Mouse (Mus musculus) forebrain, embryonic 12.5 days (tissue): ENCODE measurements around the gene Sp140. TPM values are rescaled to one million over a fixed set of nuclear protein-coding genes. Genes with fewer than 3 reads are reported as not detected.
"Not testable (repeated sequence)": the region's sequence is repeated elsewhere in the genome, so short reads cannot be mapped to it uniquely, and the experiment has no call there.

ENCODE experiments used
- ATAC-seq: fragments of 200-750 bp; cut with Nextera tagmentation; 2 replicates; pipeline ENCODE4 v1.8.0; 2017; ENCODE audit warnings: moderate TSS enrichment; ENCODE audit not compliant: low FRiP score
- H3K27ac ChIP-seq: fragments of 300-500 bp; sonication (generic); 2 replicates; pipeline ENCODE4 v1.5.1; 2016; ENCODE audit warnings: mild to moderate bottlenecking
- H3K27me3 ChIP-seq: fragments of 300-500 bp; sonication (generic); 2 replicates; pipeline ENCODE4 v1.6.1; 2016; ENCODE audit warnings: mild to moderate bottlenecking
- H3K36me3 ChIP-seq: fragments of 300-500 bp; sonication (generic); replicated peaks from 2 replicates; pipeline ENCODE4 v1.6.1; 2016; ENCODE audit warnings: mild to moderate bottlenecking
- H3K4me1 ChIP-seq: fragments of 300-500 bp; sonication (generic); 2 replicates; pipeline ENCODE4 v1.6.1; 2016
- H3K4me2 ChIP-seq: fragments of 300-500 bp; sonication (generic); 2 replicates; pipeline ENCODE4 v1.6.1; 2016; ENCODE audit warnings: mild to moderate bottlenecking, moderate library complexity
- H3K4me3 ChIP-seq: fragments of 300-500 bp; sonication (generic); replicated peaks from 2 replicates; pipeline ENCODE4 v1.5.1; 2016; ENCODE audit warnings: mild to moderate bottlenecking
- H3K9ac ChIP-seq: fragments of 300-500 bp; sonication (generic); 2 replicates; pipeline ENCODE4 v1.6.1; 2016; ENCODE audit warnings: mild to moderate bottlenecking
- H3K9me3 ChIP-seq: fragments of 300-500 bp; sonication (generic); 2 replicates; pipeline ENCODE4 v1.6.1; 2016
- WGBS: fragments of 180-500 bp; shearing (Covaris S2); methylation state at CpG from one replicate; pipeline ENCODE4 v1.1.7; 2016; 5-methylcytosine and 5-hydroxymethylcytosine counted together
- polyA plus RNA-seq: library from polyadenylated mRNA; unstranded; fragments of >200 nt; fragmentation: Nextera tagmentation; extraction: Ambion mirVana; gene quantifications from 2 replicates; pipeline ENCODE4 v1.2.1, GENCODE M21; 2016

The Sp140 gene
- polyA plus RNA-seq = 0.31 and 0.38 TPM in 2 replicates

DNA sequence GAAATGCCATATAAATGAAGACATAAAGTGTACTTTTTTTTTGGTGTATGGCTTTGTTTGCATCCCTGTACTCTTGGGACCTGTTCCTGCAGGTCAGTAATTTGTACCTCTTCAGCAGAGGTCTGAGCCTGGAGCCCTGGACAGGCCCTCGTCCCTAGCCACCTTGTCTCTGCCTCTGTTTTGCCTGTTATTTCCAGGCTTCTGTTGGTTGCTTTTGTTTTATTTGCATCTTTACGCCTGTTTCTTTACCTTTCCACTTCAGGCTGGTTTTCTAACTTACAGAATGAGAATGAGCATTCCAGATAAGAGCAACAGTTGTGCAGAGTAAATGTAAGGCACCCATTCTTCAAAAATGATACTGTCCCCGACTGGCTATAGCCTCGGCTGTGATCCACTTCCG is at the start of gene Sp140:
Gene Sp140 (plus strand): TSS at position 301 of the 400 bp plus-strand sequence.
- not testable (repeated sequence) for ATAC-seq

DNA sequence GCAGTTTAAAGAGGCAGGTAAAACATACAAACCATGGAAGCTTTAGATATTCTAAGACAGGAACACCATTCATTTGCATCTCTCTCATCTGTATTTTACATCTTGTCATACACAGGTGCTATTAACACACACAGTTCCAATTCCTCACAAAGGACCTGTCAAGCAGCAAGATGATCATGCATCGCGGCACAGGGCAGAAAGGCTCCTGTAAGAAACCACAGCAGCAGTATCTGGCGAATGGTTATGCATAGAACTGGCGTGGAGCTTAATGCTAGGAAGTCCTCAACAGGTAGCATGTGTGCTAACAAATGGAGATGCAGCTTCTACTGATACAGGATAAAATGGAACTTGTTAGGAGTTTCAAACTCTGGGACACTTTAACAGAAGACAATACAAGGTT is 44.9 kb upstream of the Sp140 start:
- H3K4me2 ChIP-seq, H3K27me3 ChIP-seq, H3K4me1 ChIP-seq, ATAC-seq, H3K27ac ChIP-seq, H3K9me3 ChIP-seq, H3K4me3 ChIP-seq, H3K36me3 ChIP-seq, H3K9ac ChIP-seq: not testable (repeated sequence)
- WGBS = 88% methylated on average over 4 of the region's 4 CpGs

More for the DNA sequence above, at the start of gene Sp140:
- not testable (repeated sequence) for H3K36me3 ChIP-seq, H3K4me1 ChIP-seq, H3K27ac ChIP-seq, H3K4me3 ChIP-seq, H3K9ac ChIP-seq, H3K9me3 ChIP-seq, H3K27me3 ChIP-seq, H3K4me2 ChIP-seq
- WGBS = 57% methylated on average over 1 of the region's 5 CpGs

DNA sequence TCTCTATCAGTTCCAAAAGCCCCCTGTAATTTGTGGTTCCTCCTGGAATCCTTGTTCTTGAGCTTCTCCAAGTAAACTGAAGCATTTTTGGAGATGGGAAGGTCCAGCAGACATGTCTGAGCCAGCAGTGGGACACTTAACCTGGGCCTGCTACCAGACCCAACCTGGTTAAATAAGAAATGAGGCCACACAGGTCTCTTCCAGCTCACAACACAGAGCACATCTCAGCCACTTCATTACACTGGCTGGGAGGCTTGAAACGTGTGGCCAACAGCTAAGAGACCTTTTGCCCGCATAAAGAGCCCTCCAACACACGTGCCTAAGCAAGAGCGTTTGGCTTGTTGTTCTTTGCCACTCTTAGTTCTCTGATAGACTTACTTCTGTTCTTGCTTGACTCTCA is 26.6 kb upstream of the Sp140 start:
- H3K4me3 ChIP-seq, H3K27me3 ChIP-seq, ATAC-seq, H3K27ac ChIP-seq, H3K36me3 ChIP-seq, H3K9ac ChIP-seq, H3K4me1 ChIP-seq, H3K9me3 ChIP-seq, H3K4me2 ChIP-seq: not testable (repeated sequence)
- 66% methylated on average over 4 of the region's 4 CpGs for WGBS

DNA sequence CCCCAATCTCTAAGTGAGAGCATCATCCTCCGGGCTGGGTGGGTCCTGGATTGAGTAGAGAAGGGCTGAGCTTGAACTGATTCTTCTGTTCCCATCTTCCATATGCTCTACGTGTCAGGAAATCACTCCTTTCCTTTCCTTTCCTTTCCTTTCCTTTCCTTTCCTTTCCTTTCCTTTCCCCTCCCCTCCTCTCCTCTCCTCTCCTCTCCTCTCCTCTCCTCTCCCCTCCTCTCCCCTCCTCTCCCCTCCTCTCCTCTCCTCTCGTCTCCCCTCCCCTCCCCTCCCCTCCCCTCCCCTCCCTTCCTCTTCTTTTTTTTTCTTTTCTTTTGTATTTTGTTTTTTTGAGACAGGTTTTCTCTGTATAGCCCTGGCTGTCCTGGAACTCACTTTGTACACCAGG is 24.8 kb upstream of the Sp140 start, which contains the start of gene G530012D18Rik:
Gene G530012D18Rik (plus strand): TSS at position 301 of the 400 bp plus-strand sequence.
- not testable (repeated sequence) for ATAC-seq, H3K4me2 ChIP-seq, H3K9me3 ChIP-seq, H3K9ac ChIP-seq, H3K4me1 ChIP-seq, H3K4me3 ChIP-seq, H3K36me3 ChIP-seq, H3K27ac ChIP-seq, H3K27me3 ChIP-seq
- 74% methylated on average over 2 of the region's 3 CpGs for WGBS

DNA sequence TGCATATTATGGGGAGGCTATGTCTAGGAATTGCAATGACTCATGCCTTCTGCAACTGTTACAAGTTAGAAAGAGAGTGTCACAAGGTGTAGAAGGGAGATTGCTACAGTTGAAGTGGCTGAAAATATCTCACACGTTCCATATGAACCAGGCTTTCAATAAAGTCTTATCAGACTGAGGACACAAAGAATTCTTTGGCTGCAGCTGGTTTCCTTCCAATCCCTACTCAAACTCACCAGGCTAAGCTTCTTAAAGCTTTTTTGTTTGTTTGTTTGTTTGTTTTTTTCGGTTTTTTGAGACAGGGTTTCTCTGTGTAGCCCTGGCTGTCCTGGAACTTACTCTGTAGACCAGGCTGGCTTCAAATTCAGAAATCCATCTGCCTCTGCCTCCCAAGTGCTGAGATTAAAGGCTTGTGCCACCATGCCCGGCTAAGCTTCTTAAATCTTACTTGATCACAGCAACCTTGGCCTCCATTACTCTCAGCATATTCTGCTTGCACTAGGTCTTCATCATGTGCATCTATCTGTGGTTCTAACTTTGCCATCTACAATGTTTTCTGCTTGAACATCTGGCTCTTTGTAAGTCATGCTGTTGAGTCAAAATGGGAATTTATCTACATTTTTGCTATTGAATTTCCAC is 21.7 kb upstream of the Sp140 start:
- H3K9ac ChIP-seq, H3K4me3 ChIP-seq, H3K27ac ChIP-seq, H3K27me3 ChIP-seq, H3K4me2 ChIP-seq, ATAC-seq, H3K9me3 ChIP-seq, H3K4me1 ChIP-seq, H3K36me3 ChIP-seq: not testable (repeated sequence)
- WGBS = 69% methylated on average over 3 of the region's 3 CpGs

DNA sequence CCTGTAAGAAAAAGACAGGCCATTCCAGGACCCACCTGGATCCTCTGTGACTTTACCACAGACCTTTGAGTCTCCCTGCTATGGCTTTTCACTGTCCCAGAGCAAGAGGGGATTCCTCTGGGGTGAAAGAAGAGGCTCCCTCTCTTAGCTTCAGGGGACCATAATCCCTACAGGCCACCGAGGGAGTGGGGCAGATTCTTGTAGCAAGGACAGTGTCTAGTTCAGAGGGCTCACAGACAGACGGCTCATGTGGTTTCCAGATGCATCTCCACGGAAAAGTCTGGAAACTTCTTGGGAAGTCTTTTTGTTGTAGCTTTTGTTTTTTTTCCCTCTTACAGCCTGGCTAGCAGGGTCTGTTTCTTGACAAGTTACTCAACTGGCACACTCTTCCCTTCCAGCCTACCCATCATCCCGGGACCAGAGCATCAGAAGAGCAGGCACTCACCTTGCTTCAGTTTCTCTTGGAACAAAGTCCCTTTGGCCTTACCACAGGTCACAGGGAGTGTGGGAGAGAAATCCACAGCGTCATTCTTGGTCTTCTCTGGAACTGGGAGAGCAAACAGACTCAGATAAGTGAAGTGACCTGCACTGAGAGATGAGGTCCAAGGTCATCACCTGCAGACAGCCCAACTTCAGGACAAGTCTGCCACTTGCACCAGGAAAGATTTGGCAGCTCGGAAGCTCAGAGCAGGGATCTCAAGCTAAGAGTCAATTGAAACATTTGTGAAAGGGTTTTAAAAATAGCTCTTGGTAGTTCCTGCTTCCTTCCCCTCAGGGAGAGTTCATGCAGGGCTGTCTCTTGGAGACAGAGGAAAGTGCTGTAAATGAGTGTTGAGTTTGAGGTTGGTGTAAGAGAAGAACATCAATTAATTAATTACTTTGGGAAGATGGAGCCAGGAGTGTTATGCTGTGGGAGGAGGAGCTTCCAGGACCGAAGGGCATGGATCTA is 20.7 kb upstream of the Sp140 start:
- H3K4me2 ChIP-seq, H3K9ac ChIP-seq, H3K4me1 ChIP-seq, ATAC-seq, H3K4me3 ChIP-seq, H3K36me3 ChIP-seq, H3K27me3 ChIP-seq, H3K9me3 ChIP-seq, H3K27ac ChIP-seq: not testable (repeated sequence)
- 63% methylated on average over 6 of the region's 7 CpGs for WGBS

DNA sequence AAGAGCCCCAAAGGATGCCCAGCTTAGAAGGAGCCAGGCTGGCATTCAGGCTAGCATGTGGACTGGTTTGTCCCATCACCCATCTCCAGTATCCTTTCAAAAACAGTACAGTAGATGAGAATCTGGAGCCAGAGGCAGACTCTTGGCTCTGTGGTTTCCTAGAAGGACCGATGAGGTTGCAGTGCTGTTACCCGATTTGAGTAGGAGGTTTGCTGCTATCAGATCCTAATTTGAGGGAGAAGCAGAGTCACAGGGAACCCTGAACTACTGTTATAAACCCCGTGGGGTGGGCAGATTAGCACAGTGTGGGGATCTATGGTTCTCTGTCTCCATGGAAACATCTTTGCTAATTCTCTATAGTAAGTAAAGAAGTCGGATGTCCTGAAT is 20.0 kb upstream of the Sp140 start:
- H3K4me1 ChIP-seq, H3K4me3 ChIP-seq, H3K27me3 ChIP-seq, H3K9me3 ChIP-seq, H3K4me2 ChIP-seq, H3K36me3 ChIP-seq, H3K27ac ChIP-seq, H3K9ac ChIP-seq: not testable (repeated sequence)
- 0 out of 2 replicates have a peak, but pooled peaks have one; percentile 14 for ATAC-seq
- WGBS = 71% methylated on average over 3 of the region's 4 CpGs

DNA sequence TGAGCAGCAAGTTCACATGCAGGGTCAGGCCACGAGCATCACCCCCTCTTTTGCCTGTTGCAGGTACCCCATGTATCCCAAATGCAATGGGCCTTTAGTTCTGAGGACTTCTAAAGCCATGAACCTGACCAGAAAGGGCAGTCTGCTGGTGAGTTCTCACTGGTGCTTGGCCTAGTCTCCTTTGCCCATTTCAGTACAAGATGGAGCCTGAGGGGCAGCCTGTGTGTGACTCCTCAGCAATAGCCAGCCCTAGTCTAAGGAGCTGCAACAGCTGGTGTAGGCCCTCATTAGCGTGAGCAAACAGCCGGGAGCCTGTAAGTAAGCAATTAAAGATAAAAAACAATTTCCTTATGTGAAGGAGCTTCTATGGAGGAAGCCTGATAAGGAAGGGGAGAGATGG is 19.6 kb upstream of the Sp140 start:
- 79% methylated on average over 3 of the region's 3 CpGs for WGBS
- H3K27me3 ChIP-seq, H3K36me3 ChIP-seq, H3K9ac ChIP-seq, H3K27ac ChIP-seq, H3K4me2 ChIP-seq, H3K4me1 ChIP-seq, ATAC-seq, H3K9me3 ChIP-seq, H3K4me3 ChIP-seq: not testable (repeated sequence)

DNA sequence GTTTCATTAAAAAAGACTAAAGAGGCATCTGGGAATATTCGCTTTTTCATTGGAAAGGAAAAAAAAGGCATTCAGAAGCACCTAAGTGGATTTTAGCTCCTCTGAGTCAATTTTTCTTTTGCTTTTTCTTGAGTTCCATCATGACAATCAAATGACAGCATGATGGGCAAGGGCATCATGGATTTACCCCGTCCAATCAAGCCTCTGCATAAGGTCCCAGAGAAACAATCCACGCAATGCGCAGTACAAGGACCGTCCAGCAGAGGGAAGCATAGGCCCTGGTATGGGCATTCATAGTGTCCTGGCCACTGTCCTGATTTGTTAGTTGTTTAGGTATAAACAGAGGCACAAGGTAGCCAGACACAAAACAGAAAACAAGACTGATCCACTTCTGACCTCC is 18.7 kb upstream of the Sp140 start:
- H3K4me1 ChIP-seq, H3K4me2 ChIP-seq, H3K9ac ChIP-seq, H3K4me3 ChIP-seq, H3K27me3 ChIP-seq, H3K9me3 ChIP-seq, ATAC-seq, H3K36me3 ChIP-seq, H3K27ac ChIP-seq: not testable (repeated sequence)
- 27% methylated on average over 5 of the region's 5 CpGs for WGBS

DNA sequence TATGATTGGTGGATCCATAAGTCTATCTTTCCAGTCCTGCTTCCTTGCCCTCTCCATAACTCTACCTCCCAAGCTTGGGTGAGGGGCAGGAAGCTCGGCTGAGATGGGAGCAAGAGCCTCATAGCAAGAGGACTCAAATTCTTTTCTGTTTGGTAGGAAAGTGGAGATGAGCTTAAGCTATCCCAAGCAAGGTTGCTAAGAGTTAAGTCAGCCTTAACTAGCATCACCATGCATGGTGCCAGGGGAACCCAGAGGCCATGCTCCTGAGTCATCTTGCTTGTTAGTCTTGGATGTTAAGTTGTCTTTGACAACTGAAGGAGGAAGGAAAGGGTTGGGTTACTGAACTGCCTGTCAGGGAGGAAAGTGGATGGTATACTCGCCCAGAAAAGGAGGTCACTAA is 11.5 kb upstream of the Sp140 start:
- H3K4me2 ChIP-seq, H3K36me3 ChIP-seq, ATAC-seq, H3K9ac ChIP-seq, H3K4me1 ChIP-seq, H3K4me3 ChIP-seq, H3K27me3 ChIP-seq, H3K9me3 ChIP-seq, H3K27ac ChIP-seq: not testable (repeated sequence)
- WGBS = 83% methylated on average over 1 of the region's 2 CpGs

DNA sequence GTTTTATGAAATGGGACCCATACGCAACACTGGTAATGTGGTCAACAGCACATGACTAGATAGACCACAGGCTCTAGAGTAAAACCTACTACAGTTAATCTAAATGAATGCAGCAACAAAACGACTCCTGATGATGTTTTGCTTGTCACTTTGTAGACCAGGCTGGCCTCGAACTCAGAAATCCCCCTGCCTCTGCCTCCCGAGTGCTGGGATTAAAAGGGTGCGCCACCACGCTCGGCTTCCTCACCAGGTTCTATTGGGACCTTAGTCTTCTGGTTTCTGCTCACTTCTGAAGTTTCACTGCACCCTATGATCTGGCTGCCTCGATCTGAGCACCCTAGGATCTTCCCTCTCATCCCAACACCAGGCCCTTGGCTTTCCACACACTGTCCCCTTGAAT is 7.7 kb upstream of the Sp140 start:
- not testable (repeated sequence) for ATAC-seq, H3K4me2 ChIP-seq, H3K9ac ChIP-seq, H3K36me3 ChIP-seq, H3K27me3 ChIP-seq, H3K4me1 ChIP-seq, H3K9me3 ChIP-seq, H3K4me3 ChIP-seq, H3K27ac ChIP-seq
- 87% methylated on average over 8 of the region's 8 CpGs for WGBS

DNA sequence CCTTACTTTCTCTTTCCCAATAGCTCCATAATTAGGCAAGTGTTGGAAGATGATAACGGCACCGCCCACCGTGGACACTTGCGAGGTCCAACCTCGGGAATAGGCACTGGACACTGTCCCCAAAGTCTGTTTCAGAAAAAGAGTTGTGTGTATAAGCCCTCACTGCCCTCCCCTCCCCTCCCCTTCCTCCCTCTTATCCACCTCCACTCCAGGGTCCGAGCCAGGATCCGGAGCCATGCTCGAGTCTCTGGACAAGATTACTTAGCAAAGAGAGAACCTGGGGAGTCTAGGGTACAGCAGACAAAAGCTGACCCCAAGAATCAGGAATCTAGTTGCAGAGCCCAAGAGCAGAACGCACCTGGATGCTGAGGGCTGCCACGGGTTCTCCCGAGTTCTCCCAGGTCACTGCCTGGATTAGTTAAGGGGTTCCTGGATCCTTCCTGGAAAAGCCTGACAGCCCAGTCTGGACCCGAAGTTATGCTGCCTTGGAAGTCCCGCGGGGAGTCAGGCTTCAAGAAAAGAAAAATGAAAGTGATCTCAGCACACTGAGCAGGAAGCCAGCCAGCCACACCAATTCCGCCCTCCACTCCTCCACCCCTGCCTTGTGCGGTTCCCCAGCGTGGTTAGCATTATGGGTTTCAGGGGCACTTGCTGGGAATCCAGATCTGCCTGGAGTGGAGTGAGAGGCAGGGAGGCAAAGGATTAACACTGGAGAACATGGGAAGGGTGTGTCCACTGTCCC is 1.7 kb upstream of the Sp140 start, which contains the start of gene Sp110:
Gene Sp110 (minus strand): TSS at position 547 of the 742 bp plus-strand sequence.
- H3K9me3 ChIP-seq, H3K9ac ChIP-seq, H3K27me3 ChIP-seq, H3K36me3 ChIP-seq, H3K4me2 ChIP-seq, H3K4me3 ChIP-seq, ATAC-seq, H3K27ac ChIP-seq, H3K4me1 ChIP-seq: not testable (repeated sequence)
- 74% methylated on average over 17 of the region's 17 CpGs for WGBS
